ENCODE assay signal across 7 mouse cellular contexts in the genomic region with DNA sequence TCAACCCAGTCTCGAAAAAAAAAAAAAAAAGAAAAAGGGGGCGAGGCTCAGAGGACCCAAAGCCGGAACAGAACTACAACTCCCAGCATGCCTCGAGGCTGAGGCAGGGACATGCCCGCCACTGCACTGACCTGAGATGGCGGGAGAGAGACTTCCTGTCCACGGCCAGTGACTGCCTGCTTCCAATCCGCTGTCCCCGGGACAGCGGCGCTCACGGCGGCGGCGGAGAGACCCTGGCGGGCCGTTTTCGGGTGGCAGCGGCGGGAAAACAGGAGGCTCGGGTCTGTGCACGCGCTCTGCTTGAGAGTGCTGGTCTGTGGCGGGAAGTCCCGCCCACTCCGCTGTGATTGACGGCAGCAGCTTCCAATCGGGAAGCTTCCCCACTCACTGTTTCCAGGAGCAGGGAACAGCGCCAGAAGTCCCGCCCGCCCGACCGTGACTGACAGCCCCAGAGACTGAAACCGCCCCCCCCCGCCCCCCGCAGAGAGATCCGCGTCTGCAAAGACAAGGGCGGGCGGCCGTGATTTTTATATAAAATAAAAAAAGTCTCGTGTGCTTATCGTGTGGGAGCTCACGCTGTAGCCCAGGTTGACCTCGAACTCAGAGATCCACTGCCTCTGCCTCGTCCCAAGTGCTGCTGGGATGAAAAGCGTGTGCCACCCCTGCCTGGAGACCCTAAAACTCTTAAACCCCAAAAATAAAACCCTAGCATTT. TPM values are rescaled to one million over a fixed set of nuclear protein-coding genes. Genes with fewer than 3 reads are reported as not detected.
DNase-seq lines count a peak whose midpoint lies in the region; ATAC-seq and TF ChIP-seq lines count a peak whose summit lies in the region.

No protein-coding gene starts in this region.

- peak overlapping the region; percentile 99 for H3K27ac ChIP-seq in embryonic facial prominence, embryonic 10.5 days (replicated peaks)
- H3K27ac ChIP-seq in intestine, postnatal 0 days (ENCODE audit: low read depth, low read length): peak overlapping the region; percentile 91
- H3K27ac ChIP-seq in midbrain, embryonic 12.5 days (replicated peaks): peak overlapping the region; percentile 92
- H3K27ac ChIP-seq in small intestine, adult 2 months (ENCODE audit: insufficient read depth, low read depth, low read length): peak overlapping the region; percentile 90

- H3K9ac ChIP-seq in intestine, postnatal 0 days (ENCODE audit: low read depth, low read length): peak overlapping the region; percentile 81
- H3K9ac ChIP-seq in midbrain, embryonic 12.5 days (replicated peaks): peak overlapping the region; percentile 80

- TF ChIP-seq CTCF in intestine, postnatal 0 days (IDR thresholded peaks at IDR 0.05; ENCODE audit: low read depth): peak; percentile 23; the same call in 1 of the 2 replicates
- no peak for TF ChIP-seq CTCF in small intestine, adult 2 months (IDR thresholded peaks at IDR 0.05; ENCODE audit: extremely low read depth, insufficient read length, insufficient replicate concordance, low read depth, low read length)

- ATAC-seq in intestine, postnatal 0 days: peak; percentile 98
- peak; percentile 99 for ATAC-seq in midbrain, embryonic 12.5 days (ENCODE audit: low FRiP score, low read depth)

- WGBS in embryonic facial prominence, embryonic 10.5 days: under 1% methylated on average over 47 of the region's 47 CpGs
- WGBS in intestine, postnatal 0 days: under 1% methylated on average over 46 of the region's 47 CpGs
- WGBS in midbrain, embryonic 12.5 days: under 1% methylated on average over 41 of the region's 47 CpGs
- under 1% methylated on average over 47 of the region's 47 CpGs for WGBS in small intestine, adult 2 months

- H3K9me3 ChIP-seq in embryonic facial prominence, embryonic 10.5 days: no peaks in the 10 kb centered on the region
- H3K9me3 ChIP-seq in intestine, postnatal 0 days (ENCODE audit: control insufficient read depth): no peaks in the 10 kb centered on the region
- no peaks in the 10 kb centered on the region for H3K9me3 ChIP-seq in midbrain, embryonic 12.5 days

- peak overlapping the region; percentile 72 for H3K4me2 ChIP-seq in intestine, postnatal 0 days (replicated peaks; ENCODE audit: low read depth)
- H3K4me2 ChIP-seq in midbrain, embryonic 12.5 days (replicated peaks): peak overlapping the region; percentile 56

- H3K4me1 ChIP-seq in embryonic facial prominence, embryonic 10.5 days: peaks cover 8% of the 10 kb centered on the region
- no peaks in the 10 kb centered on the region for H3K4me1 ChIP-seq in intestine, postnatal 0 days (replicated peaks; ENCODE audit: control insufficient read depth, insufficient read depth, low read length)
- H3K4me1 ChIP-seq in midbrain, embryonic 12.5 days: no peaks in the 10 kb centered on the region
- H3K4me1 ChIP-seq in small intestine, adult 2 months (ENCODE audit: control insufficient read depth, insufficient read depth, insufficient read length, low read length): no peaks in the 10 kb centered on the region; the same call in 1 of the 2 replicates

- no peaks in the 10 kb centered on the region for H3K36me3 ChIP-seq in embryonic facial prominence, embryonic 10.5 days (replicated peaks)
- no peaks in the 10 kb centered on the region for H3K36me3 ChIP-seq in intestine, postnatal 0 days (ENCODE audit: control insufficient read depth, insufficient read depth)
- no peaks in the 10 kb centered on the region for H3K36me3 ChIP-seq in midbrain, embryonic 12.5 days
- no peaks in the 10 kb centered on the region for H3K36me3 ChIP-seq in small intestine, adult 2 months (ENCODE audit: control insufficient read depth, insufficient read depth, low read length)

- no peaks in the 10 kb centered on the region for H3K27me3 ChIP-seq in embryonic facial prominence, embryonic 10.5 days (replicated peaks; ENCODE audit: low read depth, poor library complexity, severe bottlenecking)
- no peaks in the 10 kb centered on the region for H3K27me3 ChIP-seq in intestine, postnatal 0 days (replicated peaks; ENCODE audit: control insufficient read depth, insufficient read depth, low read length)
- no peaks in the 10 kb centered on the region for H3K27me3 ChIP-seq in midbrain, embryonic 12.5 days
- H3K27me3 ChIP-seq in small intestine, adult 2 months (ENCODE audit: control insufficient read depth, insufficient read depth, low read length): no peaks in the 10 kb centered on the region

- TF ChIP-seq POLR2A in small intestine, adult 2 months (IDR thresholded peaks at IDR 0.05; ENCODE audit: low read depth, low read length): no peak

- peak overlapping the region; percentile 85 for H3K4me3 ChIP-seq in embryonic facial prominence, embryonic 10.5 days
- peak overlapping the region; percentile 94 for H3K4me3 ChIP-seq in intestine, postnatal 0 days (ENCODE audit: low read depth, low read length)
- H3K4me3 ChIP-seq in midbrain, embryonic 12.5 days: peak overlapping the region; percentile 83
- peak overlapping the region; percentile 88 for H3K4me3 ChIP-seq in small intestine, adult 2 months (ENCODE audit: low read depth, low read length)

- intact Hi-C loops in left cerebral cortex, postnatal 4 days (cut with DNase I): no loop called here

- peak; percentile 100 for DNase-seq in adrenal gland, postnatal 10 days
- DNase-seq in embryonic facial prominence, embryonic 10.5 days (ENCODE audit: low spot score): peak; percentile 95
- peak; percentile 56 for DNase-seq in gonadal fat pad, adult 2 months (ENCODE audit: low read depth)
- DNase-seq in left cerebral cortex, postnatal 4 days: peak; percentile 99

RNA-seq across cellular contexts. Expression of a gene that starts 33.1 kb away (rescaled TPM):
- 100 to 1,000 TPM; 131 to 150 TPM for total RNA-seq in adrenal gland, postnatal 10 days (2021)
- polyA plus RNA-seq in embryonic facial prominence, embryonic 10.5 days (2016; fragmentation: Nextera tagmentation; extraction: Ambion mirVana): 63.9 and 68.4 TPM in 2 replicates
- 50.7 and 57.4 TPM in 2 replicates for polyA plus RNA-seq in gonadal fat pad, adult 2 months (2012; rRNA removed)
- polyA plus RNA-seq in intestine, postnatal 0 days (2015; fragmentation: Nextera tagmentation; extraction: Ambion mirVana): 22.7 and 23.6 TPM in 2 replicates
- 100 to 1,000 TPM; 183 to 192 TPM for total RNA-seq in left cerebral cortex, postnatal 4 days (2021)
- polyA plus RNA-seq in midbrain, embryonic 12.5 days (2016; fragmentation: Nextera tagmentation; extraction: Ambion mirVana): 73.3 and 75.6 TPM in 2 replicates
- 21.9 and 33.9 TPM in 2 replicates for polyA plus RNA-seq in small intestine, adult 2 months (2012; rRNA removed)

RNA-seq across cellular contexts. Expression of a gene that starts 42.0 kb away (rescaled TPM):
- under 1 TPM in 1 of 2 experiments, not detected in 1; 0.24 TPM for total RNA-seq in adrenal gland, postnatal 10 days (2021)
- not detected in 2 replicates for polyA plus RNA-seq in embryonic facial prominence, embryonic 10.5 days (2016; fragmentation: Nextera tagmentation; extraction: Ambion mirVana)
- polyA plus RNA-seq in gonadal fat pad, adult 2 months (2012; rRNA removed): 2.0 and 65.7 TPM in 2 replicates
- 5.7 TPM in 2 replicates for polyA plus RNA-seq in intestine, postnatal 0 days (2015; fragmentation: Nextera tagmentation; extraction: Ambion mirVana)
- total RNA-seq in left cerebral cortex, postnatal 4 days (2021): not detected
- not detected in 2 replicates for polyA plus RNA-seq in midbrain, embryonic 12.5 days (2016; fragmentation: Nextera tagmentation; extraction: Ambion mirVana)
- 33.5 and 244 TPM in 2 replicates for polyA plus RNA-seq in small intestine, adult 2 months (2012; rRNA removed)

Comparison
In these comparisons a context has a peak if more than half of its experiments do, and no peak if none do; other contexts are left out.
1. Peak in every context shown above with its lines: DNase-seq, ATAC-seq, H3K4me3 ChIP-seq and H3K27ac ChIP-seq.